In genomic region chr7:67672650-67673049, GRCm38 (mm10) we compare ENCODE assay signal across 9 mouse cellular contexts. TPM values are rescaled to one million over a fixed set of nuclear protein-coding genes. Genes with fewer than 3 reads are reported as not detected.
A peak's percentile ranks its signal among the peaks of the same experiment; 100 is the strongest.
DNase-seq lines count a peak whose midpoint lies in the region; ATAC-seq and TF ChIP-seq lines count a peak whose summit lies in the region.
"Had no signal": no experiment of that assay in that cellular context is flagged by ENCODE, and none has a peak within 500 bp of the region (broad histone marks: within the 10 kb centered on the region; RNA-seq: fewer than 3 reads in every experiment).

No protein-coding gene starts in this region.

- H3K4me3 ChIP-seq in bone marrow, adult 2 months (replicated peaks; ENCODE audit: control insufficient read depth, low read depth, low read length), result no peak overlapping the region
- no peak overlapping the region for H3K4me3 ChIP-seq in heart, embryonic 12.5 days
- no peak overlapping the region for H3K4me3 ChIP-seq in kidney, embryonic 16.5 days (ENCODE audit: low read length)
- no peak overlapping the region for H3K4me3 ChIP-seq in liver, adult 2 months (ENCODE audit: insufficient read depth, low read depth, low read length)
- no peak overlapping the region for H3K4me3 ChIP-seq in neural tube, embryonic 11.5 days (ENCODE audit: low read depth, low read length)
- no peak overlapping the region for H3K4me3 ChIP-seq in stomach, embryonic 16.5 days (replicated peaks; ENCODE audit: low read length)
- H3K4me3 ChIP-seq: embryonic facial prominence, embryonic 15.5 days had no signal

- no peak for TF ChIP-seq POLR2A in bone marrow, adult 2 months (IDR thresholded peaks at IDR 0.05; ENCODE audit: borderline replicate concordance, control insufficient read depth, low read depth, low read length)
- no peak for TF ChIP-seq POLR2A in liver, adult 2 months (IDR thresholded peaks at IDR 0.05; ENCODE audit: extremely low read depth, insufficient read depth, low read length)

- no peak overlapping the region for H3K9ac ChIP-seq in heart, embryonic 12.5 days
- no peak overlapping the region for H3K9ac ChIP-seq in kidney, embryonic 16.5 days (replicated peaks; ENCODE audit: low read length)
- H3K9ac ChIP-seq in liver, adult 2 months (ENCODE audit: low read depth, low read length), result no peak overlapping the region
- no peak overlapping the region for H3K9ac ChIP-seq in neural tube, embryonic 11.5 days (ENCODE audit: low read length)
- H3K9ac ChIP-seq in stomach, embryonic 16.5 days (ENCODE audit: low read length), result no peak overlapping the region
- H3K9ac ChIP-seq: embryonic facial prominence, embryonic 15.5 days had no signal

- H3K27me3 ChIP-seq in heart, embryonic 12.5 days (replicated peaks), result no peaks in the 10 kb centered on the region
- no peaks in the 10 kb centered on the region for H3K27me3 ChIP-seq in kidney, embryonic 16.5 days (ENCODE audit: insufficient read depth, low read length)
- no peaks in the 10 kb centered on the region for H3K27me3 ChIP-seq in liver, adult 2 months (ENCODE audit: control insufficient read depth, insufficient read depth, low read length)
- no peaks in the 10 kb centered on the region for H3K27me3 ChIP-seq in neural tube, embryonic 11.5 days (ENCODE audit: control insufficient read depth, insufficient read depth, low read length)
- H3K27me3 ChIP-seq in stomach, embryonic 16.5 days (ENCODE audit: control insufficient read depth, insufficient read depth, low read length), result no peaks in the 10 kb centered on the region
- H3K27me3 ChIP-seq: embryonic facial prominence, embryonic 15.5 days had no signal

- no peaks in the 10 kb centered on the region for H3K79me2 ChIP-seq in liver, adult 2 months (ENCODE audit: control insufficient read depth, insufficient read depth, low read length)

- 7% methylated on average over 10 of the region's 10 CpGs for WGBS in bone marrow, adult 2 months
- WGBS in heart, embryonic 12.5 days, result 7% methylated on average over 10 of the region's 10 CpGs
- WGBS in kidney, embryonic 16.5 days, result 15% methylated on average over 10 of the region's 10 CpGs
- WGBS in liver, adult 2 months, result 8% methylated on average over 10 of the region's 10 CpGs
- 13% methylated on average over 10 of the region's 10 CpGs for WGBS in neural tube, embryonic 11.5 days
- 8% methylated on average over 10 of the region's 10 CpGs for WGBS in stomach, embryonic 16.5 days

- H3K9me3 ChIP-seq in heart, embryonic 12.5 days (replicated peaks), result no peaks in the 10 kb centered on the region
- no peaks in the 10 kb centered on the region; the same call in 1 of the 2 replicates for H3K9me3 ChIP-seq in kidney, embryonic 16.5 days (ENCODE audit: low read length)
- no peaks in the 10 kb centered on the region for H3K9me3 ChIP-seq in neural tube, embryonic 11.5 days (ENCODE audit: control insufficient read depth, low read length)
- no peaks in the 10 kb centered on the region for H3K9me3 ChIP-seq in stomach, embryonic 16.5 days (replicated peaks; ENCODE audit: control insufficient read depth, low read length)
- H3K9me3 ChIP-seq: embryonic facial prominence, embryonic 15.5 days had no signal

- no peak overlapping the region for H3K27ac ChIP-seq in bone marrow, adult 2 months (ENCODE audit: control insufficient read depth, insufficient read depth, low read depth, low read length, poor library complexity)
- no peak overlapping the region for H3K27ac ChIP-seq in heart, embryonic 12.5 days (ENCODE audit: poor library complexity, severe bottlenecking)
- H3K27ac ChIP-seq in kidney, embryonic 16.5 days (ENCODE audit: low read length), result no peak overlapping the region
- peak overlapping the region; percentile 41 for H3K27ac ChIP-seq in liver, adult 2 months (replicated peaks; ENCODE audit: insufficient read depth, low read depth, low read length)
- H3K27ac ChIP-seq in neural tube, embryonic 11.5 days (ENCODE audit: low read depth, low read length), result no peak overlapping the region
- H3K27ac ChIP-seq in stomach, embryonic 16.5 days (ENCODE audit: low read length), result no peak overlapping the region
- H3K27ac ChIP-seq: embryonic facial prominence, embryonic 15.5 days had no signal

- peaks cover 33% of the 10 kb centered on the region for H3K36me3 ChIP-seq in heart, embryonic 12.5 days
- peaks cover 18% of the 10 kb centered on the region for H3K36me3 ChIP-seq in kidney, embryonic 16.5 days (ENCODE audit: insufficient read depth, low read length)
- peaks cover 36% of the 10 kb centered on the region for H3K36me3 ChIP-seq in liver, adult 2 months (ENCODE audit: control insufficient read depth, insufficient read depth, low read length)
- peaks cover 8% of the 10 kb centered on the region for H3K36me3 ChIP-seq in neural tube, embryonic 11.5 days (ENCODE audit: control insufficient read depth, insufficient read depth, low read length)
- H3K36me3 ChIP-seq in stomach, embryonic 16.5 days (ENCODE audit: control insufficient read depth, insufficient read depth, low read length), result peaks cover 6% of the 10 kb centered on the region

- TF ChIP-seq CTCF in bone marrow, adult 2 months (IDR thresholded peaks at IDR 0.05; ENCODE audit: control insufficient read depth, insufficient read depth, low read length), result peak; percentile 83
- TF ChIP-seq CTCF in liver, adult 2 months (IDR thresholded peaks at IDR 0.05; ENCODE audit: low read depth, low read length), result peak; percentile 97

- DNase-seq in CD4-positive helper T cell, adult 2 months (ENCODE audit: low read depth, low spot score), result peak; percentile 72
- DNase-seq in liver, adult 2 months (ENCODE audit: extremely low read depth, low read depth, low spot score), result peak; percentile 82
- peak; percentile 86 for DNase-seq in neural tube, embryonic 11.5 days (ENCODE audit: low spot score)

- peak; percentile 87 for ATAC-seq in erythroblast, adult 5-6 weeks (replicated peaks; ENCODE audit: low FRiP score, poor library complexity, severe bottlenecking)
- ATAC-seq in heart, embryonic 12.5 days (ENCODE audit: insufficient number of reproducible peaks, low FRiP score), result peak; percentile 70; the same call in 1 of the 2 replicates
- ATAC-seq in kidney, embryonic 16.5 days (ENCODE audit: low FRiP score, low TSS enrichment), result peak; percentile 43
- ATAC-seq in neural tube, embryonic 11.5 days (ENCODE audit: insufficient read depth, low FRiP score, low TSS enrichment), result no peak
- ATAC-seq in stomach, embryonic 16.5 days (ENCODE audit: insufficient read depth, low FRiP score), result peak; percentile 68; the same call in 1 of the 2 replicates

- H3K4me2 ChIP-seq in heart, embryonic 12.5 days, result no peak overlapping the region
- H3K4me2 ChIP-seq in kidney, embryonic 16.5 days (replicated peaks; ENCODE audit: low read depth, low read length), result no peak overlapping the region
- H3K4me2 ChIP-seq in neural tube, embryonic 11.5 days (ENCODE audit: low read depth), result no peak overlapping the region
- H3K4me2 ChIP-seq in stomach, embryonic 16.5 days (ENCODE audit: low read depth, low read length), result no peak overlapping the region
- H3K4me2 ChIP-seq: embryonic facial prominence, embryonic 15.5 days had no signal

- no peaks in the 10 kb centered on the region for H3K4me1 ChIP-seq in bone marrow, adult 2 months (ENCODE audit: control insufficient read depth, insufficient read depth, low read length)
- peaks cover 19% of the 10 kb centered on the region for H3K4me1 ChIP-seq in heart, embryonic 12.5 days (replicated peaks)
- no peaks in the 10 kb centered on the region for H3K4me1 ChIP-seq in kidney, embryonic 16.5 days (ENCODE audit: insufficient read depth, low read length)
- peaks cover 2% of the 10 kb centered on the region; the same call in 1 of the 2 replicates for H3K4me1 ChIP-seq in liver, adult 2 months (ENCODE audit: control insufficient read depth, insufficient read depth, low read length)
- no peaks in the 10 kb centered on the region for H3K4me1 ChIP-seq in neural tube, embryonic 11.5 days (ENCODE audit: control insufficient read depth, insufficient read depth, low read length)
- no peaks in the 10 kb centered on the region for H3K4me1 ChIP-seq in stomach, embryonic 16.5 days (ENCODE audit: control insufficient read depth, insufficient read depth, low read length)
- H3K4me1 ChIP-seq: embryonic facial prominence, embryonic 15.5 days had no signal

RNA-seq across cellular contexts. Expression of gene Ttc23, which starts 25.4 kb away (rescaled TPM):
- 3.5 and 13.0 TPM in 2 replicates for polyA plus RNA-seq in bone marrow, adult 2 months (2011; ENCODE audit: insufficient read depth, insufficient read length, low replicate concordance, missing spikeins)
- total RNA-seq in erythroblast, adult 5-6 weeks (2015; ENCODE audit: low replicate concordance), result 0.84 TPM in 1 of 2 replicates, not detected in the other
- total RNA-seq in erythroblast, adult 5-6 weeks (2017; ENCODE audit: low replicate concordance), result 0.60 and 2.4 TPM in 2 replicates
- polyA plus RNA-seq in heart, embryonic 12.5 days (2016; fragmentation: Nextera tagmentation; extraction: Ambion mirVana), result 19.2 and 20.6 TPM in 2 replicates
- 30.4 and 32.6 TPM in 2 replicates for polyA plus RNA-seq in kidney, embryonic 16.5 days (2015; fragmentation: Nextera tagmentation; extraction: Ambion mirVana)
- total RNA-seq in liver, adult 2 months (2014; rRNA removed), result 28.3 and 47.8 TPM in 2 replicates
- 14.2 and 15.1 TPM in 2 replicates for polyA plus RNA-seq in liver, adult 2 months (2012; rRNA removed)
- polyA plus RNA-seq in neural tube, embryonic 11.5 days (2014; fragmentation: Nextera tagmentation; extraction: Ambion mirVana), result 35.4 and 41.0 TPM in 2 replicates
- 28.4 and 29.8 TPM in 2 replicates for polyA plus RNA-seq in stomach, embryonic 16.5 days (2015; fragmentation: Nextera tagmentation; extraction: Ambion mirVana)

RNA-seq across cellular contexts. Expression of gene Lrrc28, which starts 27.6 kb away (rescaled TPM):
- polyA plus RNA-seq in bone marrow, adult 2 months (2011; ENCODE audit: insufficient read depth, insufficient read length, low replicate concordance, missing spikeins), result 5.8 and 6.8 TPM in 2 replicates
- 1.5 and 5.2 TPM in 2 replicates for total RNA-seq in erythroblast, adult 5-6 weeks (2015; ENCODE audit: low replicate concordance)
- 9.4 and 12.4 TPM in 2 replicates for total RNA-seq in erythroblast, adult 5-6 weeks (2017; ENCODE audit: low replicate concordance)
- polyA plus RNA-seq in heart, embryonic 12.5 days (2016; fragmentation: Nextera tagmentation; extraction: Ambion mirVana), result 10.3 and 14.9 TPM in 2 replicates
- 14.4 and 15.1 TPM in 2 replicates for polyA plus RNA-seq in kidney, embryonic 16.5 days (2015; fragmentation: Nextera tagmentation; extraction: Ambion mirVana)
- total RNA-seq in liver, adult 2 months (2014; rRNA removed), result 18.8 and 22.1 TPM in 2 replicates
- polyA plus RNA-seq in liver, adult 2 months (2012; rRNA removed), result 40.7 and 42.6 TPM in 2 replicates
- 29.6 and 32.6 TPM in 2 replicates for polyA plus RNA-seq in neural tube, embryonic 11.5 days (2014; fragmentation: Nextera tagmentation; extraction: Ambion mirVana)
- polyA plus RNA-seq in stomach, embryonic 16.5 days (2015; fragmentation: Nextera tagmentation; extraction: Ambion mirVana), result 22.3 and 28.4 TPM in 2 replicates
